Mouse (Mus musculus): ENCODE measurements around the gene Rpn1. TPM values are rescaled to one million over a fixed set of nuclear protein-coding genes. Genes with fewer than 3 reads are reported as not detected.

The Rpn1 gene
- polyA plus RNA-seq, 1 experiment from 2014 or later: 227 TPM

DNA sequence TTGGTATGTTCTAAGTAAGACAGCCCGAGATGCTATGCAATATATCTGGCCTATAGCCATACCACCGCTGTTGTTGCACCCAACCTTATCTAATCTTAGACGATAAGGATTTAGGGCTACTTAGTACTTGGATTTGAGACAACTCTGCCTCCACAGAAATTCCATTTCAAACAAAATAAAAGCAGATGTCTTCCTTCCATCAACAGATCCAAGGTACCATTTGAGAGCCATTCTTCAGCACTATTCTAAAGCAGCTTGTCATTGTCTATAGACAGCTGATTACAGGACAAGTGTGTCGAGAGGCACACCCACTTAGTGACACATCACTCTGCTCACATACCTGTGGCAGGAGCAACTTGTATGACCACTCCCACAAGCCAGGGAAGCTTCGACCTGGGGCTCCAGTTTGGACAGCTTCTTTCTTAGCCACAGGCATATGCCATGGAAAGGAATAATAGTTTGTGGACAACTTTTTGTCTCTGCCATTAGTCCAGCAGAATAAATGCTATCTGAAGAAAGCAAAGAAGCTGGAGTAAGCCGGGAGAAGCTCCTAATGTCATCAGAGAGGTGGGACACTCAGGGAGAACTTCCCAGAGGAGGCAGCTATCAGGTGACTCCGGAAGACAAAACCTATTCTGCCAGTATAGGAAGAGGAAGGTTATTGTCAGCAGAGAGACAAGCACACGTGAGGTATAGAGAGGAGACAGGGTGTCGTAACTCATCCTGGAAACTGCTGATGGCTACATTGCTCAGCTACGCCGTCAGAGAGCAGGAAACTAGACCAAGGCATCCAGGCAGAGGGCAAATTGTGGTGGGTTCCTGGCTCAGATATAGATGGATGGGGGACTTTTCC lies 30.8 kb upstream of the Rpn1 start:
- no peak overlapping the region for H3K27ac ChIP-seq (ENCODE audit: poor library complexity, severe bottlenecking)
- H3K4me2 ChIP-seq: no peak overlapping the region
- H3K9ac ChIP-seq: no peak overlapping the region
- no peaks in the 10 kb centered on the region for H3K9me3 ChIP-seq (replicated peaks)
- no peak for ATAC-seq (ENCODE audit: insufficient number of reproducible peaks, low FRiP score)
- no peaks in the 10 kb centered on the region for H3K4me1 ChIP-seq (replicated peaks)
- H3K36me3 ChIP-seq: no peaks in the 10 kb centered on the region
- H3K27me3 ChIP-seq (replicated peaks): peaks cover 12% of the 10 kb centered on the region
- H3K4me3 ChIP-seq: no peak overlapping the region
- 40% methylated on average over 11 of the region's 11 CpGs for WGBS

GRCm38 (mm10) chr6:88054081-88054835 lies 30.0 kb upstream of the Rpn1 start:
- 62% methylated on average over 9 of the region's 9 CpGs for WGBS
- no peak for ATAC-seq (ENCODE audit: insufficient number of reproducible peaks, low FRiP score)

DNA sequence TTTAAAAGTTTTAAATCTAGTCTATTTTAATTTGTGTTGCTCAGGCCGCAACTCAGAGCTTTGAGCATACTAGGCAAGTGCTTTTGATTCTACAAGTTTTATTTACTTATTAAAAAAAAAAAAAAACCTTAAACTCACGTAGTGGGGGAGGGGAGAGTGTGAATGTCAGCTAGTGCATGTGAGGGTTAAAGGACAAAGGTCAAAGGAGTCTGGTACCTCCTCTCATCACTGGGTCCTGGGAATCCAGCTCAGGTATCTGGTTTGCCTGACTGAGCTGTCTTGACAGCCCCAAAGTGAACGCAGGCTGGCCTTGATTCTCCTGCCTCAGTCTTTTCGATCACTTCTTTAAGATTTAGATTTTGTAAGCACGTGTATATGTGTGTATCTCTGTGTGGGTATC lies 28.6 kb upstream of the Rpn1 start:
- Histone ChIP-seq H3K27ac (ENCODE audit: poor library complexity, severe bottlenecking) (no peak overlapping the region), H3K36me3 (no peaks in the 10 kb centered on the region), H3K4me1 (replicated peaks) (no peaks in the 10 kb centered on the region), H3K9me3 (replicated peaks) (no peaks in the 10 kb centered on the region), H3K9ac (no peak overlapping the region), H3K27me3 (replicated peaks) (peaks cover 12% of the 10 kb centered on the region), H3K4me3 (no peak overlapping the region), H3K4me2 (no peak overlapping the region)
- no peak for ATAC-seq (ENCODE audit: insufficient number of reproducible peaks, low FRiP score)
- WGBS: 70% methylated on average over 5 of the region's 5 CpGs

More at GRCm38 (mm10) chr6:88054081-88054835, 30.0 kb upstream of the Rpn1 start:
- Histone ChIP-seq H3K36me3 (no peaks in the 10 kb centered on the region), H3K4me1 (replicated peaks) (no peaks in the 10 kb centered on the region), H3K9ac (no peak overlapping the region), H3K4me3 (no peak overlapping the region), H3K27me3 (replicated peaks) (peaks cover 12% of the 10 kb centered on the region), H3K9me3 (replicated peaks) (no peaks in the 10 kb centered on the region), H3K4me2 (no peak overlapping the region), H3K27ac (ENCODE audit: poor library complexity, severe bottlenecking) (no peak overlapping the region)

GRCm38 (mm10) chr6:88056866-88057265 lies 27.4 kb upstream of the Rpn1 start:
- Histone ChIP-seq H3K4me1 (replicated peaks) (no peaks in the 10 kb centered on the region), H3K27me3 (replicated peaks) (peaks cover 11% of the 10 kb centered on the region), H3K9ac (no peak overlapping the region), H3K9me3 (replicated peaks) (no peaks in the 10 kb centered on the region), H3K4me3 (no peak overlapping the region), H3K4me2 (no peak overlapping the region), H3K27ac (ENCODE audit: poor library complexity, severe bottlenecking) (no peak overlapping the region), H3K36me3 (no peaks in the 10 kb centered on the region)
- 69% methylated on average over 5 of the region's 5 CpGs for WGBS
- ATAC-seq (ENCODE audit: insufficient number of reproducible peaks, low FRiP score): no peak

DNA sequence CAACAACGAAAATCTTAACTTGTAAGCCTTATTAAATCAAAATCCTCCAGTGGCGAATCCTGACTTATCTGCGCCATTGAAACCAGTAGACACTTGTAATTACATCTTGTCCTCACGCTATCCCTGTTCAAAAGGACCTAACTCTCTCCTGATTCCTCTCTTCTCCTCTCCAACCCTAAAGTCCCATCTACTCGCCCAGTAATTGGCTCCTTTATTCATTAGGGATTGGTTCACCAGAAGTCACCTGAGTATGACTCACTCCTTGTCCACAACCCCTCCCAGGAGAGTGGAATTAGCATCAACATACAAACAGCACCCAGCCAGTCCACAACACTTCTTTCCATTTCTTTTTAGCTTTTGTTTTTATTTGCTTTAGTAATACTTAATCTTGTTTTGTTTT lies 24.4 kb upstream of the Rpn1 start:
- H3K9ac ChIP-seq: no peak overlapping the region
- H3K36me3 ChIP-seq: no peaks in the 10 kb centered on the region
- H3K4me3 ChIP-seq: no peak overlapping the region
- ATAC-seq (ENCODE audit: insufficient number of reproducible peaks, low FRiP score): no peak
- WGBS: 80% methylated on average over 5 of the region's 5 CpGs
- H3K27me3 ChIP-seq (replicated peaks): no peaks in the 10 kb centered on the region
- H3K27ac ChIP-seq (ENCODE audit: poor library complexity, severe bottlenecking): no peak overlapping the region
- H3K9me3 ChIP-seq (replicated peaks): no peaks in the 10 kb centered on the region
- no peaks in the 10 kb centered on the region for H3K4me1 ChIP-seq (replicated peaks)
- H3K4me2 ChIP-seq: no peak overlapping the region

- 79% methylated on average over 4 of the region's 4 CpGs for WGBS
- Histone ChIP-seq H3K27me3 (replicated peaks) (no peaks in the 10 kb centered on the region), H3K9ac (no peak overlapping the region), H3K27ac (ENCODE audit: poor library complexity, severe bottlenecking) (no peak overlapping the region), H3K4me2 (no peak overlapping the region), H3K36me3 (no peaks in the 10 kb centered on the region), H3K9me3 (replicated peaks) (no peaks in the 10 kb centered on the region), H3K4me1 (replicated peaks) (no peaks in the 10 kb centered on the region), H3K4me3 (no peak overlapping the region)
- no peak for ATAC-seq (ENCODE audit: insufficient number of reproducible peaks, low FRiP score)
Observed at GRCm38 (mm10) chr6:88060602-88061001, 23.7 kb upstream of the Rpn1 start.

DNA sequence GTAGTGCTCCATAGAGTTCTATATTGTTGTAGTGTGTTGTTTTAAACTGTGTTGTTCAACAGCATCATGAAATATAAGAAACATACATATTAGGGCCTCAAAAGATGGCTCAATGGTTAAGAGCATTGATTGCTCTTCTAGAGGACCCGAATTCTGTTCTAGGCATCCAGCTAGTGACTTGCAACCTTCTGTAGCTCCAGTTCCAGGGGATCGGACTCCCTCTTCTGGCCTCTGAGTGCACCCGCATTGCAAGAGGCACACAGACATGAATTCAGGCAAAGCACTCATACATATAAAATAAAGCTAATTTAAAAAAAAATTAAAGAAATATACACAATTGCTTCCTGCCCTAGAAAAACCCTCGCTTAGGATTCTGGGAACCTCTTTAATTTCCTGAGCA lies 22.9 kb upstream of the Rpn1 start:
- Histone ChIP-seq H3K27ac (ENCODE audit: poor library complexity, severe bottlenecking) (no peak overlapping the region), H3K36me3 (no peaks in the 10 kb centered on the region), H3K4me2 (no peak overlapping the region), H3K9me3 (replicated peaks) (no peaks in the 10 kb centered on the region), H3K9ac (no peak overlapping the region), H3K4me1 (replicated peaks) (no peaks in the 10 kb centered on the region), H3K27me3 (replicated peaks) (no peaks in the 10 kb centered on the region), H3K4me3 (no peak overlapping the region)
- no peak for ATAC-seq (ENCODE audit: insufficient number of reproducible peaks, low FRiP score)
- WGBS: 77% methylated on average over 4 of the region's 4 CpGs

DNA sequence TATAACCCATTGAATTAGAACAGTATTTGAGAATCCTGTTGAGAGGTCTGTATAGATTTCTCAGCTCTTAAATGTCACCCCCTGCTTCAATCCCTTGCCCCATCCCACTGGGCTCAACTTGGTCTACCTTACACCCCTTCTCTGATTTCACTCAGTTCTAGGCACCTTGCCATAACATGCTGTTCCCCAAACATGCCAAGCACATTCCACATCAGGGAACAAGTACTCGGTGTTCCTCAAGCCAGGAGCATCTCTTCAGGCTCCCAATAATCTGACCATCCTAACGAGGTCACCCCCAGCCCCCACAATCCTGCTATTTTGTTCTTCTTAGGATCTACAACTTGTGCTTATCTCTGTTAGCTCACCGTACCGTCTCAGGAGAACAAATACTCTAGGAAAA lies 21.9 kb upstream of the Rpn1 start:
- WGBS: 69% methylated on average over 4 of the region's 4 CpGs
- no peak for ATAC-seq (ENCODE audit: insufficient number of reproducible peaks, low FRiP score)
- no peak overlapping the region for H3K4me3 ChIP-seq

DNA sequence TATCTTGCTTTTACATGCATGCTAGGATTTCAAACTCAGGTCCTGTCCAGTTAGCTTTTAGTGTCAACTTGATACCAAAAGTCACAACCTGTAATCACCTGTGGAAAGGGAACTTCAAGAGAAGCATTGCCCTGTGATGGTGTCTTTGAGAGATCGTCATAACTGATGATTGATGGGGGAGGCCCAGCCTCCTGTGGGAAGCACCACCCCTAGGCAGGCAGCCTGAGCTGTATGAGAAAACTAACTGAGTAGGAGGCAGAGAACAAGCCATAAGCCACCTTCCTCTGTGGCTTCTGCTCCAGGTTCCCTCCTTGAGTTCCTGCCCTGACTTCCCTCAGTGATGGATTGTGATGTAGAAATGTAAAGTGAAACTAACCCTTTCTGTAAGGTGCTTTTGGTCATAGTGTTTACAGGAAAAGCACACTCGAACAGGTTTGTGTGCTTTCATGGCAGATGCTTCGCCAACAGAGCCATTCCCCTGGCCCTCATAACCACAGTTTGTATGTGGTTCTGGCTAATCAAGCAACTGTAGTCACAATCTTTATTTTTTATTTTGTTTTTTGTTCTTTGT lies 20.1 kb upstream of the Rpn1 start:
- H3K36me3 ChIP-seq: no peaks in the 10 kb centered on the region
- 0 out of 2 replicates have a peak, but pooled peaks cover 2% of the 10 kb centered on the region for H3K27me3 ChIP-seq (replicated peaks)
- no peak for ATAC-seq (ENCODE audit: insufficient number of reproducible peaks, low FRiP score)
- no peak overlapping the region for H3K9ac ChIP-seq
- H3K9me3 ChIP-seq (replicated peaks): no peaks in the 10 kb centered on the region
- H3K4me2 ChIP-seq: no peak overlapping the region
- H3K4me3 ChIP-seq: no peak overlapping the region
- 77% methylated on average over 3 of the region's 3 CpGs for WGBS
- no peaks in the 10 kb centered on the region for H3K4me1 ChIP-seq (replicated peaks)
- no peak overlapping the region for H3K27ac ChIP-seq (ENCODE audit: poor library complexity, severe bottlenecking)

More for the DNA sequence above, 21.9 kb upstream of the Rpn1 start:
- H3K27ac ChIP-seq (ENCODE audit: poor library complexity, severe bottlenecking): no peak overlapping the region
- H3K9me3 ChIP-seq (replicated peaks): no peaks in the 10 kb centered on the region
- H3K4me1 ChIP-seq (replicated peaks): no peaks in the 10 kb centered on the region
- H3K9ac ChIP-seq: no peak overlapping the region
- no peaks in the 10 kb centered on the region for H3K27me3 ChIP-seq (replicated peaks)
- H3K4me2 ChIP-seq: no peak overlapping the region
- no peaks in the 10 kb centered on the region for H3K36me3 ChIP-seq

GRCm38 (mm10) chr6:88065116-88065515 lies 19.2 kb upstream of the Rpn1 start:
- no peak for ATAC-seq (ENCODE audit: insufficient number of reproducible peaks, low FRiP score)
- 40% methylated on average over 4 of the region's 4 CpGs for WGBS
- H3K9ac ChIP-seq: no peak overlapping the region

DNA sequence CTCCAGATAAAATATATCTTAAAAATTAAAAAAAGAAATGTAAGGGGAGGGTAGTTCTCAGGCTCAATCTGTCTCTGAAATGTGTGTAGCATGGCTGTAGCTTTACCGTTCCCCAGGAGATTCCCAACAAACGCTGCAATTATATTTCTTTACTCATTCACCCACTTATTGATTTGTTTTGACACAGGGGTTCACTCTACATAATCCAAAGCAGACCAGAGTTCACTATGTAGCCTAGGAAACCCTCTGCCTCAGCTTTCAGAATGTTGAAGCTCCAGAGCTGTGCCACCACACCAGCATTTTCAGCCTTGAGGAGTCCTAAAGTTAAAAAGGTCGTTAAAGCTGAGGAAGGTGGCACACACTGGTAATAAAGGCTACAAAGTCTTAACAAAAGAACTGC lies 18.3 kb upstream of the Rpn1 start:
- H3K9me3 ChIP-seq (replicated peaks): no peaks in the 10 kb centered on the region
- H3K4me2 ChIP-seq: no peak overlapping the region
- no peak overlapping the region for H3K27ac ChIP-seq (ENCODE audit: poor library complexity, severe bottlenecking)
- H3K36me3 ChIP-seq: no peaks in the 10 kb centered on the region
- H3K4me3 ChIP-seq: no peak overlapping the region
- 0 out of 2 replicates have a peak, but pooled peaks cover 4% of the 10 kb centered on the region for H3K27me3 ChIP-seq (replicated peaks)
- H3K9ac ChIP-seq: no peak overlapping the region
- no peaks in the 10 kb centered on the region for H3K4me1 ChIP-seq (replicated peaks)
- WGBS: 83% methylated on average over 3 of the region's 3 CpGs
- no peak for ATAC-seq (ENCODE audit: insufficient number of reproducible peaks, low FRiP score)

More at GRCm38 (mm10) chr6:88065116-88065515, 19.2 kb upstream of the Rpn1 start:
- no peak overlapping the region for H3K4me2 ChIP-seq
- H3K4me1 ChIP-seq (replicated peaks): no peaks in the 10 kb centered on the region
- H3K9me3 ChIP-seq (replicated peaks): no peaks in the 10 kb centered on the region
- peak overlapping the region; percentile 42 for H3K27ac ChIP-seq (ENCODE audit: poor library complexity, severe bottlenecking)
- no peaks in the 10 kb centered on the region for H3K36me3 ChIP-seq
- 0 out of 2 replicates have a peak, but pooled peaks cover 4% of the 10 kb centered on the region for H3K27me3 ChIP-seq (replicated peaks)
- no peak overlapping the region for H3K4me3 ChIP-seq

All from heart, embryonic 12.5 days (tissue).